Mouse (Mus musculus) forebrain, embryonic 12.5 days (tissue): Measurements from ENCODE around the gene Actn1. TPM values are rescaled to one million over a fixed set of nuclear protein-coding genes. Genes with fewer than 3 reads are reported as not detected.

Source experiments
- ATAC-seq: fragments of 200-750 bp; cut with Nextera tagmentation; 2 replicates; pipeline ENCODE4 v1.8.0; 2017; ENCODE audit warnings: moderate TSS enrichment; ENCODE audit not compliant: low FRiP score
- H3K27ac ChIP-seq: fragments of 300-500 bp; sonication (generic); 2 replicates; pipeline ENCODE4 v1.5.1; 2016; ENCODE audit warnings: mild to moderate bottlenecking
- H3K27me3 ChIP-seq: fragments of 300-500 bp; sonication (generic); 2 replicates; pipeline ENCODE4 v1.6.1; 2016; ENCODE audit warnings: mild to moderate bottlenecking
- H3K36me3 ChIP-seq: fragments of 300-500 bp; sonication (generic); replicated peaks from 2 replicates; pipeline ENCODE4 v1.6.1; 2016; ENCODE audit warnings: mild to moderate bottlenecking
- H3K4me1 ChIP-seq: fragments of 300-500 bp; sonication (generic); 2 replicates; pipeline ENCODE4 v1.6.1; 2016
- H3K4me2 ChIP-seq: fragments of 300-500 bp; sonication (generic); 2 replicates; pipeline ENCODE4 v1.6.1; 2016; ENCODE audit warnings: mild to moderate bottlenecking, moderate library complexity
- H3K4me3 ChIP-seq: fragments of 300-500 bp; sonication (generic); replicated peaks from 2 replicates; pipeline ENCODE4 v1.5.1; 2016; ENCODE audit warnings: mild to moderate bottlenecking
- H3K9ac ChIP-seq: fragments of 300-500 bp; sonication (generic); 2 replicates; pipeline ENCODE4 v1.6.1; 2016; ENCODE audit warnings: mild to moderate bottlenecking
- H3K9me3 ChIP-seq: fragments of 300-500 bp; sonication (generic); 2 replicates; pipeline ENCODE4 v1.6.1; 2016
- WGBS: fragments of 180-500 bp; shearing (Covaris S2); methylation state at CpG from one replicate; pipeline ENCODE4 v1.1.7; 2016; 5-methylcytosine and 5-hydroxymethylcytosine counted together
- polyA plus RNA-seq: library from polyadenylated mRNA; unstranded; fragments of >200 nt; fragmentation: Nextera tagmentation; extraction: Ambion mirVana; gene quantifications from 2 replicates; pipeline ENCODE4 v1.2.1, GENCODE M21; 2016

The Actn1 gene
- polyA plus RNA-seq, 1 experiment from 2014 or later = 21.9 TPM

- H3K36me3 ChIP-seq = 0 out of 2 replicates have a peak, but pooled peaks cover 4% of the 10 kb centered on the region
- H3K27ac ChIP-seq = no peak overlapping the region
- no peaks in the 10 kb centered on the region for H3K27me3 ChIP-seq
- peaks cover 41% of the 10 kb centered on the region for H3K4me1 ChIP-seq
- H3K4me3 ChIP-seq = no peak overlapping the region
- H3K9me3 ChIP-seq = no peaks in the 10 kb centered on the region
- 93% methylated on average over 5 of the region's 5 CpGs for WGBS
- H3K9ac ChIP-seq = no peak overlapping the region
- ATAC-seq = no peak
- H3K4me2 ChIP-seq = no peak overlapping the region
Measured at GRCm38 (mm10) chr12:80127191-80127762, 132.9 kb downstream of the Actn1 start.

GRCm38 (mm10) chr12:80125316-80125715 is 134.9 kb downstream of the Actn1 start:
- WGBS = 94% methylated on average over 5 of the region's 5 CpGs
- 0 out of 2 replicates have a peak, but pooled peaks cover 10% of the 10 kb centered on the region for H3K36me3 ChIP-seq
- no peaks in the 10 kb centered on the region for H3K27me3 ChIP-seq
- no peaks in the 10 kb centered on the region for H3K9me3 ChIP-seq
- no peak overlapping the region for H3K27ac ChIP-seq
- H3K4me3 ChIP-seq = no peak overlapping the region
- ATAC-seq = no peak
- no peak overlapping the region for H3K4me2 ChIP-seq
- H3K9ac ChIP-seq = no peak overlapping the region
- H3K4me1 ChIP-seq = peaks cover 21% of the 10 kb centered on the region

GRCm38 (mm10) chr12:80124756-80125155 is 135.4 kb downstream of the Actn1 start:
- Histone ChIP-seq H3K27ac (no peak overlapping the region), H3K4me1 (peaks cover 16% of the 10 kb centered on the region), H3K9me3 (no peaks in the 10 kb centered on the region), H3K27me3 (no peaks in the 10 kb centered on the region), H3K4me2 (no peak overlapping the region), H3K9ac (no peak overlapping the region), H3K4me3 (no peak overlapping the region), H3K36me3 (peaks cover 14% of the 10 kb centered on the region; the same call in 1 of the 2 replicates)
- 93% methylated on average over 3 of the region's 3 CpGs for WGBS
- ATAC-seq = no peak

GRCm38 (mm10) chr12:80124211-80124610 is 136.0 kb downstream of the Actn1 start:
- H3K4me3 ChIP-seq = no peak overlapping the region
- H3K27ac ChIP-seq = no peak overlapping the region
- H3K4me1 ChIP-seq = peaks cover 10% of the 10 kb centered on the region
- H3K36me3 ChIP-seq = peaks cover 16% of the 10 kb centered on the region; the same call in 1 of the 2 replicates
- no peak overlapping the region for H3K4me2 ChIP-seq
- no peak overlapping the region for H3K9ac ChIP-seq
- WGBS = 89% methylated on average over 3 of the region's 3 CpGs
- H3K27me3 ChIP-seq = no peaks in the 10 kb centered on the region
- H3K9me3 ChIP-seq = no peaks in the 10 kb centered on the region
- ATAC-seq = no peak

- ATAC-seq = no peak
Measured at GRCm38 (mm10) chr12:80123227-80123803, 136.9 kb downstream of the Actn1 start.

GRCm38 (mm10) chr12:80121438-80121837 is 138.7 kb downstream of the Actn1 start:
- Histone ChIP-seq H3K9ac (no peak overlapping the region), H3K4me2 (no peak overlapping the region), H3K4me1 (peaks cover 16% of the 10 kb centered on the region), H3K9me3 (no peaks in the 10 kb centered on the region), H3K36me3 (peaks cover 16% of the 10 kb centered on the region; the same call in 1 of the 2 replicates), H3K4me3 (no peak overlapping the region), H3K27me3 (no peaks in the 10 kb centered on the region), H3K27ac (no peak overlapping the region)
- 74% methylated on average over 1 of the region's 1 CpGs for WGBS
- ATAC-seq = no peak

More at GRCm38 (mm10) chr12:80123227-80123803, 136.9 kb downstream of the Actn1 start:
- WGBS = 70% methylated on average over 4 of the region's 4 CpGs
- Histone ChIP-seq H3K9me3 (no peaks in the 10 kb centered on the region), H3K9ac (no peak overlapping the region), H3K36me3 (peaks cover 16% of the 10 kb centered on the region; the same call in 1 of the 2 replicates), H3K4me2 (no peak overlapping the region), H3K4me1 (peaks cover 11% of the 10 kb centered on the region), H3K27me3 (no peaks in the 10 kb centered on the region), H3K27ac (no peak overlapping the region), H3K4me3 (no peak overlapping the region)

- Histone ChIP-seq H3K27me3 (0 out of 2 replicates have a peak, but pooled peaks cover 3% of the 10 kb centered on the region), H3K9me3 (no peaks in the 10 kb centered on the region), H3K36me3 (peaks cover 13% of the 10 kb centered on the region; the same call in 1 of the 2 replicates), H3K27ac (no peak overlapping the region), H3K4me3 (no peak overlapping the region), H3K9ac (no peak overlapping the region), H3K4me2 (no peak overlapping the region), H3K4me1 (peaks cover 36% of the 10 kb centered on the region)
- WGBS = 89% methylated on average over 1 of the region's 1 CpGs
- ATAC-seq = no peak
Measured at GRCm38 (mm10) chr12:80118588-80118987, 141.6 kb downstream of the Actn1 start.

Other genes starting within 250 kb of the Actn1 start
- 91.5 and 96.5 TPM in 2 replicates for gene Zfp36l1, start 147.4 kb downstream of the Actn1 start, polyA plus RNA-seq
- 21.9 and 25.2 TPM in 2 replicates for gene Dcaf5, start 176.2 kb upstream of the Actn1 start, polyA plus RNA-seq
- 52.7 and 54.1 TPM in 2 replicates for gene Exd2, start 202.7 kb upstream of the Actn1 start, polyA plus RNA-seq